Mouse (Mus musculus): ENCODE measurements around the gene Ran.

DNA sequence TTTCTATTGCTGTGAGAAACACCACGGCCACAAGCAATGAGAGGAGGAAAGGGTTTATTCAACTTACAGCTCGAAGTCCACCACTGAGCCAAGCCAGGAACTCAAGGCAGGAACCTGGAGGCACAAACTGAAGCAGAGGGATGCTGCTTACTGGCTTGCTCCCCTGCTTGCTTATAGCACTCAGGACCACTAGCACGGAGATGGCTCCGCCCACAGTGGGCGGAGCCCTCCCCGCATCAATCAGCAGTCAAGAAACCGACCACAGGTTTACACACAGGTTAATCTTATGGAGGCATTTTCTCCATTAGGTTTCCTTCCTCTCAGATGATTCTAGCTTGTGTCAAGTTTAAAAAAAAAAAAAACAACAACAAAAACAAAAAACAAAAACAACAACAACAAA, 39.0 kb upstream of the Ran start:
- TF ChIP-seq POLR2A (IDR thresholded peaks at IDR 0.05; ENCODE audit: borderline replicate concordance, control insufficient read depth, low read depth, low read length) = no peak
- no peak for TF ChIP-seq CTCF (IDR thresholded peaks at IDR 0.05; ENCODE audit: control insufficient read depth, insufficient read depth, low read length)
